Mouse (Mus musculus) naive thymus-derived CD4-positive, alpha-beta T cell, adult 2 months (primary cell): Measurements from ENCODE around the gene D430041D05Rik.
"Not testable (repeated sequence)": the region's sequence is repeated elsewhere in the genome, so short reads cannot be mapped to it uniquely, and the experiment has no call there.

Experiments
- DNase-seq: peaks from one replicate; pipeline ENCODE4 v3.0.0-alpha.2; 2011; ENCODE audit warnings: low read depth

The D430041D05Rik gene

GRCm38 (mm10) chr2:104120312-104120711 is 290.5 kb downstream of the D430041D05Rik start:
- no peak for DNase-seq

DNA sequence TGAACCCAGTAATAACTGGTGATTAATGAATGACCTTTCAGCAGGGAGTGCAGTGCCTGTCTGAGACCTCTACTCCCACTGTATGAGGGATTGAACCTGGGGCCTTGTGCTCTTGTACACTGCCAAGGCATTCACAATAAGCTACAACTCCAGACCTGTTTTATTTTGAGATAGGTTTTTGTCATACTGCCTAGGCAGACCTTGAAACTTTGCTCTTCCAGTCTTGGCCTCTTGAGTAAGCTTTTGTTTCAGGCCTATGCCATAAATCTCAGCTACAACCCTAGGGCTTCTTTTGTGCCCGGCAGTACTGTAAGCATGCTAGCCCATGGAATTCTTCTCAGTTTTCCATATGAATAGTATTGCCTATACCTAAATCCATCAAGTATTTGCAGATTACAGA is 291.7 kb downstream of the D430041D05Rik start:
- no peak for DNase-seq

DNA sequence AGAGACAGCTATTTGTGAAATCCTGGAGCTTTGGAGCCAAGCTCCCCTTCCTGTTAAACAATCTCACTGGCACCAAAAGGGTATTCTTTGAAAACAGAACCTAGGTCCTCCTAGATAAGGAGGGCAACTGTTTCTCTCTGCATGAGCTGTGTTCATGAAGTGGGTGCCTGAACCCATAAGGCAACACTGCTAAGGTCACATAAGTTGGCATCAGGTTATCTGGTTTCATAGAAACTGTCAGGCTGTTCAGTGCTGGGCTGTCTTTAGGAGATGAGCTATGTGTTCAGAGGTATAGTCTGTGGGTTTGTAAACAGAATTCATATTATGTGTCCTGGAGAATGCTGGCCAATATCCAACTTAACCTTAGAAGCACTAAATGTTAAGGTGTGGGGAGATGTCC is 293.6 kb downstream of the D430041D05Rik start:
- not testable (repeated sequence) for DNase-seq

GRCm38 (mm10) chr2:104114898-104115297 is 295.9 kb downstream of the D430041D05Rik start:
- no peak for DNase-seq

DNA sequence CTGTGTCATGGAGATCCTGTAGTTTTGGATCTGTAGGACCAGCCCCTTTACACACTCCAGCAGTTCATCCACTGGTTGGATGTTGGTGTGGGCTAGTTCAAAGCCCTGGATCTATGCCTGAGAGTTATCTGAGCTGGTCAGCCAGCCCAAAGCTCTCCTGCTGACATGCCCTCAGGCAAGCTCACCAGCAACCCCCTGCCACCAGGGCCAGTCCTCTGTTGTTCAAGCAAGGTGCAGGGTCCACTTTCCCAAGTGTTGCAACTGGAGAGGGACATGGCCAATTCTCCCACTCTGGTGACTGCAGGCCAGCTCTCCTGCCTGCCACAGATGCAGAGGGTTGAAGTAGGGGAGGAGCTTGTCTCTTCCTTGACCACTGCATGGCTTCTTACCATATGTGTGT is 297.2 kb downstream of the D430041D05Rik start:
- not testable (repeated sequence) for DNase-seq

GRCm38 (mm10) chr2:104111170-104111797 is 299.5 kb downstream of the D430041D05Rik start:
- DNase-seq = not testable (repeated sequence)

- no peak for DNase-seq
These were observed 300.8 kb downstream of the D430041D05Rik start for GRCm38 (mm10) chr2:104110031-104110430.

DNA sequence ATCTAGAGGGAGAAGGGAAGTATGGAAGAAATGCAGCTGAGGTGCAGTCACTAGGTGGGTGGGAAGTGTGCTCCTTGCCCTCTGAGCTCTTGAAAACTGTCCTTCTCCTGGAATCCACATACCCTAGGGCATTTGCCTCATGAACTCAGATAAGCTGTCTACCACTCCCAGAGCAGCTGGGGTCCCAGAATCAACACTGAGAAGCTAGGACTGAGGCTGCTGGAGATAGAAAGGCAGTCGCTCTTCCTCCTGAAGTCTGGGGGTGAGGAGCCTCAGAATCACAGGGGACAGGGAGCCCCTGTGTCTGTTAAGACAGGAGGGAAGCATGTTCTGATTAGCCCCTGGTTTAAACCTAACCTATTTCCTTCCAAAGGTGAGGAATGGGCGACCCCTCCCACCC is 301.3 kb downstream of the D430041D05Rik start:
- no peak for DNase-seq

DNA sequence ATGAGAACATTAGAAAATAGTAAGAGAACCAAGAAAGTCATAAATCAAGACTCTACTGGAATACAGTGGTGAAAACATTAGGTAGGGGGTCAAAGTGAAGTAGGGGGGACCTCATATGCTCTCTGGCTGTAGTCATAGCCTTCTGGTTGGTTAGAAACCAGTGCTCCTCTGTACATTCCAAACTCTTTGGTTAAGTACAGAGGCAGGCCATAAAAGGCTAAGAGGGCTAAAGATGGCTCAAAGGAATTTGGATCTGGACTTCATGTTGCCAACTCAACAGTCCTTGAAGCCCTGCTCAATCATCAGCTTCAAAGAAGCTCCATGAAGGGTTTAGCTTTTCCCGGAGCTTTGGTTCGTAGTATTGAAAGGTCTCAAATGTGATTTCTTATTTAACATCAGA is 301.8 kb downstream of the D430041D05Rik start:
- DNase-seq = not testable (repeated sequence)

DNA sequence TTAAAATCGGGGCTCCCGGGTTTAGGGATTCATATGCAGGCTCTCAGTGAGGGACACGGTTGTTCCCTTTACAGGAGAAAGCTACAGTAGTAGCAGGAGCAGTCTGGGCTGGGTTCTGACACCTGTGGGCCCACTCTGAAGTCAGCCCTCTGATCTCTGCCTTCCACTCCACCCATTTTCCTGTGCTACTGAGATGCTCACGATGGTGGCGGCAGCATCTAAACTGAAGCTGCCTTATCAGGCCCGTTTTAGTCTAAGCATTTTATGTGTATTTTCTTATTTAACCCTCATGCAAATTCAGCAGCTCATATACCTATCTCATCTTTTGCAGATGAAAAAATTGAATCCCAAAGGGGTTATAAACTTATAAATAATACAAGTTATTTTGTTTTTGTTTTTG is 306.0 kb downstream of the D430041D05Rik start:
- no peak for DNase-seq

- no peak for DNase-seq
These were observed 310.9 kb downstream of the D430041D05Rik start for GRCm38 (mm10) chr2:104099946-104100345.

GRCm38 (mm10) chr2:104099231-104099585 is 311.6 kb downstream of the D430041D05Rik start:
- DNase-seq = no peak

GRCm38 (mm10) chr2:104098529-104099230 is 312.1 kb downstream of the D430041D05Rik start:
- DNase-seq = no peak

- DNase-seq = not testable (repeated sequence)
These were observed 313.4 kb downstream of the D430041D05Rik start for GRCm38 (mm10) chr2:104097396-104097795.

GRCm38 (mm10) chr2:104096796-104097195 is 314.0 kb downstream of the D430041D05Rik start:
- DNase-seq = not testable (repeated sequence)

GRCm38 (mm10) chr2:104096256-104096655 is 314.6 kb downstream of the D430041D05Rik start:
- DNase-seq = no peak

GRCm38 (mm10) chr2:104095741-104096213 is 315.0 kb downstream of the D430041D05Rik start, which contains the start of gene Cd59a:
Cd59a (plus strand) TSS chr2:104095801.
- peak; percentile 18 for DNase-seq

- DNase-seq = no peak
These were observed 317.5 kb downstream of the D430041D05Rik start for GRCm38 (mm10) chr2:104093305-104093704.
